Mouse (Mus musculus): ENCODE results near the gene Fry. TPM values are rescaled to one million over a fixed set of nuclear protein-coding genes. Genes with fewer than 3 reads are reported as not detected.
A peak's percentile ranks its signal among the peaks of the same experiment; 100 is the strongest.

Fry gene
- polyA plus RNA-seq, 1 experiment from 2014 or later = 43.4 TPM

- no peak overlapping the region for H3K4me2 ChIP-seq (ENCODE audit: low read length)
- peaks cover 71% of the 10 kb centered on the region for H3K36me3 ChIP-seq (ENCODE audit: control insufficient read depth, insufficient read depth, low read length)
- H3K4me3 ChIP-seq (ENCODE audit: low read length) = no peak overlapping the region
- ATAC-seq = no peak
- peaks cover 5% of the 10 kb centered on the region; the same call in 1 of the 2 replicates for H3K9me3 ChIP-seq (ENCODE audit: control insufficient read depth, low read length)
- no peak overlapping the region for H3K9ac ChIP-seq (ENCODE audit: low read depth, low read length)
- no peaks in the 10 kb centered on the region for H3K27me3 ChIP-seq (replicated peaks; ENCODE audit: control insufficient read depth, insufficient read depth, low read length)
- H3K4me1 ChIP-seq (ENCODE audit: control insufficient read depth, insufficient read depth, low read depth, low read length) = no peaks in the 10 kb centered on the region
- H3K27ac ChIP-seq (ENCODE audit: low read depth, low read length) = no peak overlapping the region
Observed at GRCm38 (mm10) chr5:150452671-150453070, 334.2 kb downstream of the Fry start.

GRCm38 (mm10) chr5:150453490-150453889, 335.0 kb downstream of the Fry start:
- Histone ChIP-seq H3K4me3 (ENCODE audit: low read length) (no peak overlapping the region), H3K27ac (ENCODE audit: low read depth, low read length) (no peak overlapping the region), H3K27me3 (replicated peaks; ENCODE audit: control insufficient read depth, insufficient read depth, low read length) (no peaks in the 10 kb centered on the region), H3K9me3 (ENCODE audit: control insufficient read depth, low read length) (peaks cover 5% of the 10 kb centered on the region; the same call in 1 of the 2 replicates), H3K36me3 (ENCODE audit: control insufficient read depth, insufficient read depth, low read length) (peaks cover 64% of the 10 kb centered on the region), H3K9ac (ENCODE audit: low read depth, low read length) (no peak overlapping the region), H3K4me2 (ENCODE audit: low read length) (no peak overlapping the region), H3K4me1 (ENCODE audit: control insufficient read depth, insufficient read depth, low read depth, low read length) (no peaks in the 10 kb centered on the region)
- no peak for ATAC-seq
- WGBS = 78% methylated on average over 4 of the region's 4 CpGs

GRCm38 (mm10) chr5:150457165-150457903, 338.9 kb downstream of the Fry start:
- Histone ChIP-seq H3K4me3 (ENCODE audit: low read length) (no peak overlapping the region), H3K4me2 (ENCODE audit: low read length) (no peak overlapping the region), H3K36me3 (ENCODE audit: control insufficient read depth, insufficient read depth, low read length) (peaks cover 45% of the 10 kb centered on the region), H3K4me1 (ENCODE audit: control insufficient read depth, insufficient read depth, low read depth, low read length) (no peaks in the 10 kb centered on the region), H3K27ac (ENCODE audit: low read depth, low read length) (no peak overlapping the region), H3K9me3 (ENCODE audit: control insufficient read depth, low read length) (peaks cover 3% of the 10 kb centered on the region; the same call in 1 of the 2 replicates), H3K9ac (ENCODE audit: low read depth, low read length) (no peak overlapping the region), H3K27me3 (replicated peaks; ENCODE audit: control insufficient read depth, insufficient read depth, low read length) (no peaks in the 10 kb centered on the region)
- ATAC-seq = no peak
- WGBS = 81% methylated on average over 17 of the region's 17 CpGs

GRCm38 (mm10) chr5:150457904-150458739, 339.7 kb downstream of the Fry start:
- WGBS = 53% methylated on average over 17 of the region's 17 CpGs
- peaks cover 38% of the 10 kb centered on the region for H3K36me3 ChIP-seq (ENCODE audit: control insufficient read depth, insufficient read depth, low read length)
- H3K4me2 ChIP-seq (ENCODE audit: low read length) = no peak overlapping the region
- no peak overlapping the region for H3K27ac ChIP-seq (ENCODE audit: low read depth, low read length)
- no peaks in the 10 kb centered on the region for H3K9me3 ChIP-seq (ENCODE audit: control insufficient read depth, low read length)
- ATAC-seq = peak; percentile 58; the same call in 1 of the 2 replicates
- H3K27me3 ChIP-seq (replicated peaks; ENCODE audit: control insufficient read depth, insufficient read depth, low read length) = no peaks in the 10 kb centered on the region
- no peak overlapping the region for H3K9ac ChIP-seq (ENCODE audit: low read depth, low read length)
- H3K4me3 ChIP-seq (ENCODE audit: low read length) = no peak overlapping the region
- H3K4me1 ChIP-seq (ENCODE audit: control insufficient read depth, insufficient read depth, low read depth, low read length) = no peaks in the 10 kb centered on the region

GRCm38 (mm10) chr5:150459801-150460200, 341.4 kb downstream of the Fry start:
- WGBS = 82% methylated on average over 4 of the region's 4 CpGs
- Histone ChIP-seq H3K36me3 (ENCODE audit: control insufficient read depth, insufficient read depth, low read length) (peaks cover 25% of the 10 kb centered on the region), H3K4me1 (ENCODE audit: control insufficient read depth, insufficient read depth, low read depth, low read length) (no peaks in the 10 kb centered on the region), H3K4me3 (ENCODE audit: low read length) (no peak overlapping the region), H3K9ac (ENCODE audit: low read depth, low read length) (no peak overlapping the region), H3K9me3 (ENCODE audit: control insufficient read depth, low read length) (no peaks in the 10 kb centered on the region), H3K27ac (ENCODE audit: low read depth, low read length) (no peak overlapping the region), H3K4me2 (ENCODE audit: low read length) (no peak overlapping the region), H3K27me3 (replicated peaks; ENCODE audit: control insufficient read depth, insufficient read depth, low read length) (no peaks in the 10 kb centered on the region)
- ATAC-seq = no peak

- no peak overlapping the region for H3K9ac ChIP-seq (ENCODE audit: low read depth, low read length)
- no peaks in the 10 kb centered on the region for H3K27me3 ChIP-seq (replicated peaks; ENCODE audit: control insufficient read depth, insufficient read depth, low read length)
- 74% methylated on average over 3 of the region's 3 CpGs for WGBS
- no peak overlapping the region for H3K4me2 ChIP-seq (ENCODE audit: low read length)
- no peaks in the 10 kb centered on the region for H3K9me3 ChIP-seq (ENCODE audit: control insufficient read depth, low read length)
- no peak for ATAC-seq
- peaks cover 12% of the 10 kb centered on the region for H3K36me3 ChIP-seq (ENCODE audit: control insufficient read depth, insufficient read depth, low read length)
- H3K4me1 ChIP-seq (ENCODE audit: control insufficient read depth, insufficient read depth, low read depth, low read length) = no peaks in the 10 kb centered on the region
- no peak overlapping the region for H3K27ac ChIP-seq (ENCODE audit: low read depth, low read length)
- H3K4me3 ChIP-seq (ENCODE audit: low read length) = no peak overlapping the region
Observed at GRCm38 (mm10) chr5:150464721-150465120, 346.3 kb downstream of the Fry start.

- Histone ChIP-seq H3K9me3 (ENCODE audit: control insufficient read depth, low read length) (no peaks in the 10 kb centered on the region), H3K36me3 (ENCODE audit: control insufficient read depth, insufficient read depth, low read length) (peaks cover 13% of the 10 kb centered on the region)
- no peak for ATAC-seq
Observed at GRCm38 (mm10) chr5:150465218-150465617, 346.8 kb downstream of the Fry start.

GRCm38 (mm10) chr5:150466132-150466531, 347.7 kb downstream of the Fry start:
- Histone ChIP-seq H3K4me2 (ENCODE audit: low read length) (no peak overlapping the region), H3K4me3 (ENCODE audit: low read length) (no peak overlapping the region), H3K4me1 (ENCODE audit: control insufficient read depth, insufficient read depth, low read depth, low read length) (no peaks in the 10 kb centered on the region), H3K27me3 (replicated peaks; ENCODE audit: control insufficient read depth, insufficient read depth, low read length) (no peaks in the 10 kb centered on the region), H3K27ac (ENCODE audit: low read depth, low read length) (no peak overlapping the region), H3K36me3 (ENCODE audit: control insufficient read depth, insufficient read depth, low read length) (peaks cover 14% of the 10 kb centered on the region), H3K9me3 (ENCODE audit: control insufficient read depth, low read length) (no peaks in the 10 kb centered on the region), H3K9ac (ENCODE audit: low read depth, low read length) (no peak overlapping the region)
- WGBS = 75% methylated on average over 12 of the region's 12 CpGs
- ATAC-seq = no peak

More at GRCm38 (mm10) chr5:150465218-150465617, 346.8 kb downstream of the Fry start:
- no peak overlapping the region for H3K9ac ChIP-seq (ENCODE audit: low read depth, low read length)
- no peaks in the 10 kb centered on the region for H3K27me3 ChIP-seq (replicated peaks; ENCODE audit: control insufficient read depth, insufficient read depth, low read length)
- H3K4me2 ChIP-seq (ENCODE audit: low read length) = no peak overlapping the region
- 78% methylated on average over 6 of the region's 6 CpGs for WGBS
- H3K27ac ChIP-seq (ENCODE audit: low read depth, low read length) = no peak overlapping the region
- no peaks in the 10 kb centered on the region for H3K4me1 ChIP-seq (ENCODE audit: control insufficient read depth, insufficient read depth, low read depth, low read length)
- H3K4me3 ChIP-seq (ENCODE audit: low read length) = no peak overlapping the region

- WGBS = 78% methylated on average over 6 of the region's 6 CpGs
- H3K4me3 ChIP-seq (ENCODE audit: low read length) = no peak overlapping the region
- no peak overlapping the region for H3K4me2 ChIP-seq (ENCODE audit: low read length)
- ATAC-seq = no peak
- no peaks in the 10 kb centered on the region for H3K4me1 ChIP-seq (ENCODE audit: control insufficient read depth, insufficient read depth, low read depth, low read length)
- H3K9me3 ChIP-seq (ENCODE audit: control insufficient read depth, low read length) = no peaks in the 10 kb centered on the region
- H3K9ac ChIP-seq (ENCODE audit: low read depth, low read length) = no peak overlapping the region
- H3K36me3 ChIP-seq (ENCODE audit: control insufficient read depth, insufficient read depth, low read length) = peaks cover 25% of the 10 kb centered on the region
- no peaks in the 10 kb centered on the region for H3K27me3 ChIP-seq (replicated peaks; ENCODE audit: control insufficient read depth, insufficient read depth, low read length)
- no peak overlapping the region for H3K27ac ChIP-seq (ENCODE audit: low read depth, low read length)
Observed at GRCm38 (mm10) chr5:150468431-150468830, 350.0 kb downstream of the Fry start.
